Mouse (Mus musculus): Measurements from ENCODE around the gene Il5ra. TPM values are rescaled to one million over a fixed set of nuclear protein-coding genes. Genes with fewer than 3 reads are reported as not detected.

The Il5ra gene
- total and polyA plus RNA-seq, 2 experiments from 2014 or later: 0.04 TPM; not detected in 1

DNA sequence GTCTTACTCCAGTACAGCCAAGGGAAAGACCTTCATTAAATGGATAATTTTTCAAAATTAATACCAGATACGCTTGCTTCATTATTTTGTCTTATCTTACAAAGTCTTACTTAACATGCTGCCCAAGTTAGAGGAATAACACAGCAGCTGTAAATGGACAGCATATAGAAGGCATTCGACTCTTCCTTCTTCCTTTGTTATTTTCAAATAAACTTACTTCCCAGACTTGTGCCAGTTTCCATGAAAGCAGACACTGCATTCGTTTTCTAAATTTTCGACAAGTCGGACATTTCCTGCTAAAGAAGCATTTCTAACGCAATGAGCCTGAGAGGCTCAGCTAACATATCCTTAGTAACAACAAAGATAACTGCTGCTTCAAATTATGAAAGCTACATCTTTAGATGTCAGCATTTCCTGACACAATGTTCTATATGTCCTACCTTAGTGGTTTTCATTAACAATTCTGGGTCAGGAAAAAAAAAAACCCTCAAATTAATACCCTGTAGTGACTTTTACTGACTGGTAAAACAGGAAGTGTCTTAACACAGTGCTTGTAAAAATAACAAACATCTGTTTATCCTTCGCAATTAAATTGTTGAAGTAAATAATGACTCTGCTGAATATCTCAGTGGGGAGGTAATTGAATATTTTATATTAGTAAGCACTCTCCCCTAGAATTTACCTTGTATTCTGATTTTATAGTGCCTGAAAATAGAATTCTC is 3.0 kb downstream of the Il5ra start:
- Histone ChIP-seq H3K27me3 (ENCODE audit: insufficient read depth, low read length) (no peaks in the 10 kb centered on the region), H3K9ac (replicated peaks; ENCODE audit: low read length, poor library complexity, severe bottlenecking) (no peak overlapping the region), H3K9me3 (ENCODE audit: low read length) (no peaks in the 10 kb centered on the region), H3K4me2 (ENCODE audit: low read depth, low read length, poor library complexity, severe bottlenecking) (no peak overlapping the region), H3K27ac (ENCODE audit: low read depth, low read length) (no peak overlapping the region), H3K4me3 (ENCODE audit: low read depth, low read length) (no peak overlapping the region), H3K4me1 (ENCODE audit: insufficient read depth, low read length) (no peaks in the 10 kb centered on the region), H3K36me3 (ENCODE audit: insufficient read depth, low read length) (no peaks in the 10 kb centered on the region)
- WGBS: 83% methylated on average over 7 of the region's 7 CpGs
- TF ChIP-seq CTCF (IDR thresholded peaks at IDR 0.05): no peak
- DNase-seq (ENCODE audit: low spot score) (no peak), ATAC-seq (ENCODE audit: low FRiP score) (no peak)

DNA sequence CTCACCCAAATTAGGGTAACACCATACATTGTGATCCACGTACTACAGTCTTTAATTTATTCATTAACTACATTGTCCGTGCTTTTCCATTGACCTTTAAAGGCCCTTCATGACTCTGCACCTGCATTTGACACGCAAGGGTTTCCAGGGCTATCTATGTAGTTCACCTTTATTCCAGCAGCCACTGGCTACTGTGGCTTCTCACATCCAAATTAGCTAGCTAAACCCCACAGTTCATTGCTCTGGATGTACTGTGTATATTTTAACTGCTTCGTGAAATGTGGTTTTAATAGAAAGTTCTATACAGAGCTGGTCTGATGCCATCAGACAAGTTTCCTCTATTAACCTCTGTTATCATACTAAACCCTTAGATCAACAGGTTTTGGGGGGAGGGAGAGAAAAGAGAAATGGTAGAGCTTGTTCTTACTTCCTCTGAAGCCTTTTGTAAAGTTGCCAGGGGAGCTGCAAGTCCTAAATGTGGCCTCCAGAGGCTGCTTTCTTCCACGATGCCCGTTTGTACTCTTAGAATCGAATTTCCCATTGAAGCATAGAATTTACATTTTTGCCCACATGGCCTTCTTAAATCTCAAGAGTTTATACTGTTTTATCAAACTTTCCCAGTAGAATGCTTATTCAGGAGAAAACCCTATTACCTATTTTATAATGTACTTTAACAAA is 5.1 kb downstream of the Il5ra start:
- H3K9me3 ChIP-seq (ENCODE audit: low read length): no peaks in the 10 kb centered on the region
- 79% methylated on average over 7 of the region's 7 CpGs for WGBS

DNA sequence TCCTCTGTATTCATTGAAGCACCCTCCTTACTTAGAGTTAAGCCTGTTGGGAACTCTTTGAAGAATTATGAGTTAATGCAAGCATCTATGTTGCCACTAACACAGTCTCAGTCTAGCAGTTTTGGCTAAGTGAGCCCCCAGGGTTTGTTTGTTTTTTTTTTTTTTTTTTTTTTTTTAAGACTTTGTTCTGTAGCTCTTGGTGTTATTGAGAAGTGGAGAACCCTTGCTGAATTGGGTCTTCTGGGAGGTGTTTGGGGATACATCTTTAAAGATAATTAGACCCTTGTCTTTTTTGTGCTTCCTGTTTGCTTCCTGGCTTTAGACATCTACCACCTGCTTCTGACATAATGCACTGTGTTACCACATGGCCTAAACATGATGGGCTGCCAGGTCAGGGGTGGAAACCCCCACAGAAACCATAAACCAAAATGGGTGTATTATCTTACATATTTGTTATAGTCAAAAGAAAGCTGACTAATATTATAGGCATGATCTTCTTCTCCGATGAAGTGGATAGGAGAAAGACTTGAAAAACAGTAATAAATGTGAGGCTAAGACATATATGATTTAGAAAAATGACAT is 8.5 kb downstream of the Il5ra start:
- Histone ChIP-seq H3K4me2 (ENCODE audit: low read depth, low read length, poor library complexity, severe bottlenecking) (no peak overlapping the region), H3K36me3 (ENCODE audit: insufficient read depth, low read length) (no peaks in the 10 kb centered on the region), H3K4me1 (ENCODE audit: insufficient read depth, low read length) (no peaks in the 10 kb centered on the region), H3K9ac (replicated peaks; ENCODE audit: low read length, poor library complexity, severe bottlenecking) (no peak overlapping the region), H3K9me3 (ENCODE audit: low read length) (no peaks in the 10 kb centered on the region), H3K4me3 (ENCODE audit: low read depth, low read length) (no peak overlapping the region), H3K27me3 (ENCODE audit: insufficient read depth, low read length) (no peaks in the 10 kb centered on the region), H3K27ac (ENCODE audit: low read depth, low read length) (no peak overlapping the region)
- no peak for TF ChIP-seq CTCF (IDR thresholded peaks at IDR 0.05)
- ATAC-seq (ENCODE audit: low FRiP score) (no peak), DNase-seq (ENCODE audit: low spot score) (no peak)
- 92% methylated on average over 1 of the region's 1 CpGs for WGBS

More for the DNA sequence above, 5.1 kb downstream of the Il5ra start:
- no peak for TF ChIP-seq CTCF (IDR thresholded peaks at IDR 0.05)
- DNase-seq (ENCODE audit: low spot score): peak; percentile 8
- no peaks in the 10 kb centered on the region for H3K27me3 ChIP-seq (ENCODE audit: insufficient read depth, low read length)
- H3K4me2 ChIP-seq (ENCODE audit: low read depth, low read length, poor library complexity, severe bottlenecking): no peak overlapping the region
- H3K4me3 ChIP-seq (ENCODE audit: low read depth, low read length): no peak overlapping the region
- H3K4me1 ChIP-seq (ENCODE audit: insufficient read depth, low read length): no peaks in the 10 kb centered on the region
- H3K36me3 ChIP-seq (ENCODE audit: insufficient read depth, low read length): no peaks in the 10 kb centered on the region
- H3K9ac ChIP-seq (replicated peaks; ENCODE audit: low read length, poor library complexity, severe bottlenecking): no peak overlapping the region
- ATAC-seq (ENCODE audit: low FRiP score): no peak
- no peak overlapping the region for H3K27ac ChIP-seq (ENCODE audit: low read depth, low read length)

DNA sequence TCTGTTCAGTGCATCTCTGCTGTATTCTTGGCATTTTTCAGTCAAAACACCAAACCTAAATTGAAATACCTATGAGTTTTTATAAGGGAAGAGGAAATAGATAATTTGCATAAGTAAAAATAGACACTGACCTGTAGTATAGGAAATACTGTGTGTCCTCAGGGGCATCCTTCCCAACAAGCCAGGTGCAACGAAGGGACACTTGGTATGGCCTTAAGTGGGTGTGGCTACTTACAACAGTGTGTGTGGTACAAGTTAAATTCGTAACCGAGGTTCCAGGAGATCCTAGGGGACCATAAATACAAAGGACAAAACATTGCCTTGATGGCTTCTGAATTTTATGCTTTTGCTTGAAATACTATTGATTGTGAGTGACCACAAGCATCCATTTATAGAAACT is 10.6 kb downstream of the Il5ra start:
- Histone ChIP-seq H3K27me3 (ENCODE audit: insufficient read depth, low read length) (no peaks in the 10 kb centered on the region), H3K36me3 (ENCODE audit: insufficient read depth, low read length) (no peaks in the 10 kb centered on the region), H3K9me3 (ENCODE audit: low read length) (no peaks in the 10 kb centered on the region), H3K4me2 (ENCODE audit: low read depth, low read length, poor library complexity, severe bottlenecking) (no peak overlapping the region), H3K27ac (ENCODE audit: low read depth, low read length) (no peak overlapping the region), H3K9ac (replicated peaks; ENCODE audit: low read length, poor library complexity, severe bottlenecking) (no peak overlapping the region), H3K4me1 (ENCODE audit: insufficient read depth, low read length) (no peaks in the 10 kb centered on the region), H3K4me3 (ENCODE audit: low read depth, low read length) (no peak overlapping the region)
- WGBS: 82% methylated on average over 3 of the region's 3 CpGs
- ATAC-seq (ENCODE audit: low FRiP score) (no peak), DNase-seq (ENCODE audit: low spot score) (no peak)
- no peak for TF ChIP-seq CTCF (IDR thresholded peaks at IDR 0.05)

DNA sequence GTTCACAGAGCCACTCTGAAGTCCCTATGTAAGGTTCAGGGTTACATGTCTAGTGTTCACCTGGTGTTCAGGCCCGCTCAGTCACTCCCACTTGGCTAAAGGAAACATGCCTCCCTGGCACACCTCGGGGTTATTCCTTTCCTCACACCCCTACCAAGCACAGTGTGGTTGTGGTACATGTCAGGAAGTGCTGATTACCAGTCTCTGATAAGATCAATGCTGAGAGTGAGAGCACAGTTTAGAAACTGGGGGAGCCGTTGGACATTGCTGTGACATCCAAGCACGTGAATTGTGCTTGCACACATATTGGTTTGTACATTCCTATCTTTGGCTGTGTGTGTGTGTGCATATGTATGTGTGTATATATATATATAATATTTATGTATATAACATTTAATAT is 16.3 kb downstream of the Il5ra start:
- Histone ChIP-seq H3K9ac (replicated peaks; ENCODE audit: low read length, poor library complexity, severe bottlenecking) (no peak overlapping the region), H3K27ac (ENCODE audit: low read depth, low read length) (no peak overlapping the region), H3K36me3 (ENCODE audit: insufficient read depth, low read length) (no peaks in the 10 kb centered on the region), H3K4me2 (ENCODE audit: low read depth, low read length, poor library complexity, severe bottlenecking) (no peak overlapping the region), H3K4me3 (ENCODE audit: low read depth, low read length) (no peak overlapping the region), H3K9me3 (ENCODE audit: low read length) (no peaks in the 10 kb centered on the region), H3K27me3 (ENCODE audit: insufficient read depth, low read length) (no peaks in the 10 kb centered on the region), H3K4me1 (ENCODE audit: insufficient read depth, low read length) (no peaks in the 10 kb centered on the region)
- TF ChIP-seq CTCF (IDR thresholded peaks at IDR 0.05): no peak
- DNase-seq (ENCODE audit: low spot score) (no peak), ATAC-seq (ENCODE audit: low FRiP score) (no peak)
- 87% methylated on average over 4 of the region's 4 CpGs for WGBS
